Mouse (Mus musculus) heart, postnatal 0 days (tissue): Measurements from ENCODE around the gene Fam83g.

Source experiments
- CTCF ChIP-seq: IDR thresholded peaks from 2 replicates; pipeline ENCODE4 v1.5.1; 2016; ENCODE audit warnings: antibody characterized with exemption, control low read depth, low read depth
- EP300 ChIP-seq: IDR thresholded peaks from 2 replicates; pipeline ENCODE4 v1.6.1; 2016; ENCODE audit warnings: antibody characterized with exemption, low read depth

DNA sequence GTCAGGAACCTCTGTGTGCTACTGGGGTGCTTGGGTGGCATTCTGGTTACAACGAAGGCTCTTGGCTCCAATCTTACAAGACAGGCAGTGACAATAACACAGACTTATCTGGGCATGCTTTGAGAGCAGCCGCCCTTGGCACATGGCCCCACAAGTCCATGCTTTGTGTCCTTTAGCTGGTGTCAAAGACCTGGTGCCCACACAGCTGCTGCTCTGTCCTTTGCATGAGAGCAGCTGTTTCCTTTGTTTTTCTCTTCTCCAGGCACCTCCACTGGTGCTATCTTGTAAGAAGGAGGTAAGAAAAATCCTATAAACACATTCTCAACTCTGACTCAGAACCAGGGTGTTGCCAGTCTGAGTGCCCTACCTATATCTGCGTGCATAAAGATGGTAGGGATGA lies 46.0 kb upstream of the Fam83g start:
- TF ChIP-seq CTCF, result no peak
- TF ChIP-seq EP300, result no peak
